Mouse (Mus musculus) gastrocnemius, postnatal 36 days (tissue): ENCODE results near the gene Bad. TPM values are rescaled to one million over a fixed set of nuclear protein-coding genes. Genes with fewer than 3 reads are reported as not detected.
"Not testable (repeated sequence)": the region's sequence is repeated elsewhere in the genome, so short reads cannot be mapped to it uniquely, and the experiment has no call there.

Experiments used
- DNase-seq, 2 experiments: peaks; one replicate each; pipeline ENCODE4 v3.0.0; 2022
- intact Hi-C: fragments of 180-260 bp; cut with DNase I; formaldehyde crosslinking; loops from one replicate; pipeline ENCODE4 v1.15.1; 2025
- total RNA-seq, 2 experiments: library from RNA; stranded (reverse); gene quantifications; 2 replicates each; pipeline ENCODE4 v1.2.3; 2021

The Bad gene
- total RNA-seq, 2 experiments from 2014 or later, result 10.7 to 14.1 TPM

DNA sequence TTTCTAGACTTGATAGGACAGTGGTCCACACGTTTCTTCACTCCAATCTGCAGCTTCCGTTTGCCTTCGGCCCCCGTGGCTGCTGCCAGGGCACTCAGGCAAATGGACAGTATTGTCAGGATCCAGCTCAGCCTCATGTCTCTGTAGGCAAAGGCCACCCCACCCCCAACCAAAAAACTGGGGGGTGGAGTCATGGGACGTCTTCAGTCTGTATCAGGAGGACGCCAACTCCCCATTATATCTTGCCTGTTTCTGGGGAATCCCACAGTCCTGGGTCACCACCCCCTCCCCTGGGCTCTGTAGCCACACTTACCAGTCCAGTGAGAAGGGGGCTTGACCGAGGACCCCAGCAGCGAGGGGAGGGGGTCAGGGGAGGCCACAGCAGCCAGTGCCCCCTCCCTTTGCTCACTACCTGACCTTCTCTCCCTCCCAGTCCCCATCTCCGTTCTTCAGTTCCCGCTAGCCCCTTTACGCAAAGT is 37.4 kb downstream of the Bad start:
- no peak for DNase-seq
- intact Hi-C loops, result no loop called here

DNA sequence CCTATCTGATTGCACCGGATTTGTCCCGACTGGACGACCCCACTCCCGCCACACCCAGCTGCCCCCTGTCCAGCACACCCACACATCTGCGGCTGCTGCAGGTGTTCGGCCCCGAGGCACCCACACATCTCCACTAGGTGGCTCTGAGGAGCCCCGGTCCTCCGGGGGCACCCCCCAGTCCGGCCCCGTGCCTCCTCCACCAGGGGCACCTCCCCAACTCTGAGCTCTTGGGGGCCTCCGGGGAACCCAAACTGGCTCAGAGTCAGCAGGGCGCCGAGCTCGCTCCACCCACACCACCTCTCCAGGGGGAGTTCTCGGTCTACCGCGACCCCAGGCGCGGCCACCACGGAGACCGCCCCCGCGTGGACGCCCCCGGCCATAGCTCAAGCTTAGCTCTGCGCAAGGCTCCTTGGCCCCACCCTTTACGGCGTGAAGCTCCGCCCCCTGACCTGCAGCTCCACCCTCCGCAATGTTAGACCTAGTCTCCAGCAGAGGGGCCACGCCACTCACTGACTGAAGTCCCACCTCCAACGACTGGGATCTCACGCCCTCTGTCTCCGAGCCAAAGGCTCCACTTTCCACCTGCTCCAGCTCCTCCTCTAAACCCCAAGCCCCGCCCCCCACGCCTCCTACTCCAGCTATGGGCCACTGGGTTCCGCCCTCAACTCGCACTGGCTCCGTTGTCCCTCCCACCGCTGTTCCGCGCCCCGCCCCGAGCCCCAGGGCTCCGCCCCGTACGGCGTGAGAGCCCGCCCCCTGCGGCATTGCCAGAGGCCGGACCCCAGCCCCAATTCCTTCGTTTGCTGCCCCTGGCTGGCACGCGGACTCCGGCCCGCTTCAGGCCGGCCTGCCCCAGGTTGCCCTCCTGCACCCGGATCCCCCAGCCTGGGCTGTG is 38.1 kb downstream of the Bad start:
- peak; percentile 98 to 100 for DNase-seq
- intact Hi-C loops, result no loop called here

DNA sequence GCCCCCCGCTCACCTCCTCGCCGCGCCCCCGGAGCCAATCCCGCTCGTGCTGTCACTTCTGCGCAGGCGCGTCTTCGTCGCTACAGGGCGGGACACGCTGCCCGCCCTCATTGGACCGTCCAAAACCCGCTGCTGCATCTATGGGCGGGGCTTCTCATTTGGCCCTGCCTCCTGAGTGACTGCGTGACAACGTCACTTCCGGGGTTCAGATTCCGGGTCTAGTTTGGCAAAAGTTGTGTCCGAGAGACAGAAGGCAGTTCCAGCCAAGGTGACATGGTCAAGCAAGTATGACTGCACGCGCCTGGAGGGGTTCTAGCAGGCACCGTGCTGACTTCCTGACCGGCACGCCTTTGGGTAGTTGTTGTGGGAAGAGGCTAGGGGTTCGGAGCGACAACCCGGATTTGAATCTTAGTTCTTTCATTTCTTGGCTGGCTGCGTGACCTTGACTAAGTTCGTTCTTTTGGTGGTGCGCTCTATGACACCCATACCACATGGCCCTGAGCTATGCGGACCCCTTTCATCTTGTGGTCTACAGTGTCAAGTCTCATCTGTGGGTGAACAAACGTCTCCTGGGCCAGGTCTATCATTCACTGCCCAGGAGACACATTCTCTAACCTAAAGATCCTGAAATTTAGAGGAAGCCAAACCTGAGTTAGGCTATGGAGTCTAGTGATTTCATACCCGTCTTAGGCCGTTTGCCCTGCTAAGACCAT is 38.9 kb downstream of the Bad start, which contains the start of gene Fkbp2:
Gene Fkbp2 (minus strand): TSS at position 121 of the 713 bp plus-strand sequence.
- intact Hi-C loops, result no loop called here
- DNase-seq, result peak; percentile 99

DNA sequence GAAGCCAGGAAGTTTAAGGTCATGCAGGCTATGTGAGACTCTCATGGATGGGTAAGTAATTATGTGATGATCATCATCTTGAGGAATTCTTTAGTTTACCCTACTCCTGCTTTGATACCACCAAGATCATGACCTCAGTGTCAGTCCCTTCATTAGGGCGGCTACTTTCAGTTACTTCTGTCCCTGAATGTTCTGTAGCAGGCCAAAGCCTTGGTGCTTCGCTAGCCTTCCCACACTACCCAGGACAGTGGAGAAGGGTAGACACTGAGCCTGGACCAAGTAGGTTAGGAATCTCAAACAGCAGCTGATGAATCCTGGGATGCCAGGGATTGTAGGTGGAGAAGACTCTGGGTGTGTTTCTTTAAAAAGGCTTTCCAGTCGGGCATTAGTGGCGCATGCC is 39.8 kb downstream of the Bad start:
- intact Hi-C loops, result no loop called here
- no peak for DNase-seq

DNA sequence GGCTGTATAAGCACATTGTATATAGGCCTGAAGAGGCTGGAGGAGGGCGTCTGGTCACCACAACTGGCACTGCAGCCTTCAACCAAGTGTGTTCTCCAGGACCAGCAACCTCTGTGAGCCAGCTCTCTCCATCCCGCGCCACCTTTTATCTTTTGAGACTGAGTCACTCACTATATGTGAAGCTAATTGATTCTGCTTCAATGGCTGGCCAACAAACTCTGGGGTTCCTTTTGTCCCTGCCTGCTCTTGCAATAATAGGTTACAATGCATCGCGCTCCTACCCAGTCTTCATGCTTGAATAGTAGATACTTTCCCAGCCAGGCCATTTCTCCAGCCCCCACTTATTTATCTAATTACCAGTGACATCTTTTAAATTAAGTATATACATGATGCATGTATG is 42.0 kb downstream of the Bad start:
- DNase-seq, result no peak
- intact Hi-C loops, result no loop called here

DNA sequence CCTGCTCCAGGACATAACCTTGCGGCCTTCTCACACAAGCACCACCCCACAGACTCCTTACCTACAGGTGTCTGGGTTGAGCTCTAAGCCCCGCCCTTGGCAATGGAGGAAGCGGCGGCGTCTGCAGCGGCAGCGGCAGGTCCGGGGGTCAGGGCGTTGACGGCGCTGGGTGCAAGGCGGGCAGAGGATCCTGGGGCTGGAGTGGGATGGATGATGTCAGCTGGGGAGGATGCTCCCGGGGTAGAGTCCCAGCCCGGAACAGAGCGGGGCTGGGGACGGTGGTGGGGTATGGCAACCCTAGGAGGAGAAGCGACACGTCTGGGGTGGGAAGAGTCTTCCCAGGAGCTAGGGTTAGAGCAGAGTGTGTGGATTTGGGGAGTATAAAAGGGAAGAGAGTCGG is 43.6 kb downstream of the Bad start:
- intact Hi-C loops, result no loop called here
- no peak for DNase-seq

DNA sequence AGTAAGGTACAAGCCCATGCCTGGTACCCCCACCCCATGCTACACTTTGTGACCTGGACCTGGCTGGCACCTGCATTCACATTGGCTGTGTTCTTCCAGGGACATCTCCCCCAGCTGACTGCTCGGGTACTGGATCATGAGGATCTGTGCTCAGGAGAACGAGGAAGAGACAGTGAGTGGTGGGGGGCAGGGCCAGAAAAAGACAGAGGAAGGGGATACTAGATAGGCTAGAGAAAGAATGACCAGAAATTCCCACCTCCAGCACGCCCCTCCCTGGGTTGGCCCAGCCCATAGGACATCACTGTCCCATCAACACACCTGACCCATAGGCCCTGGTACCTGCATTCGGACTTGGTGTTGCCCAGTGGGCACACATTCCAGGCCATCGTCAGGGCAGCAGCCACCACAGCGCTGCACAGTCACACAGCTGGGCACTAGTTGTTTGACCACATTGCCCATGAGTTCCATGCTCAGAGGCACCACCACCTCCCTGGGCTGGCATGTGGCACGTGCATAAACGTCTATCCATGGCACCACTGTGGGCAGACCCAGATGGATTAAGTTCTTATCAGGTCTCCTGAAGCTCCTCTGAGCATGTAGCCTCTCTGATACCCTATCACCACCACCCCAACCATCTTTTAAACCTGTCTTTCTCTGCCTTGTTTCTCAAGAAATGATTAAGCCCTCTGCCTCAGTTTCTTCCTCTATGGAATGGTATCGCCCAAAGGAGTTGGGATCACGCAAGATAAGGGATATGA is 44.5 kb downstream of the Bad start:
- intact Hi-C loops, result no loop called here
- DNase-seq, result no peak

DNA sequence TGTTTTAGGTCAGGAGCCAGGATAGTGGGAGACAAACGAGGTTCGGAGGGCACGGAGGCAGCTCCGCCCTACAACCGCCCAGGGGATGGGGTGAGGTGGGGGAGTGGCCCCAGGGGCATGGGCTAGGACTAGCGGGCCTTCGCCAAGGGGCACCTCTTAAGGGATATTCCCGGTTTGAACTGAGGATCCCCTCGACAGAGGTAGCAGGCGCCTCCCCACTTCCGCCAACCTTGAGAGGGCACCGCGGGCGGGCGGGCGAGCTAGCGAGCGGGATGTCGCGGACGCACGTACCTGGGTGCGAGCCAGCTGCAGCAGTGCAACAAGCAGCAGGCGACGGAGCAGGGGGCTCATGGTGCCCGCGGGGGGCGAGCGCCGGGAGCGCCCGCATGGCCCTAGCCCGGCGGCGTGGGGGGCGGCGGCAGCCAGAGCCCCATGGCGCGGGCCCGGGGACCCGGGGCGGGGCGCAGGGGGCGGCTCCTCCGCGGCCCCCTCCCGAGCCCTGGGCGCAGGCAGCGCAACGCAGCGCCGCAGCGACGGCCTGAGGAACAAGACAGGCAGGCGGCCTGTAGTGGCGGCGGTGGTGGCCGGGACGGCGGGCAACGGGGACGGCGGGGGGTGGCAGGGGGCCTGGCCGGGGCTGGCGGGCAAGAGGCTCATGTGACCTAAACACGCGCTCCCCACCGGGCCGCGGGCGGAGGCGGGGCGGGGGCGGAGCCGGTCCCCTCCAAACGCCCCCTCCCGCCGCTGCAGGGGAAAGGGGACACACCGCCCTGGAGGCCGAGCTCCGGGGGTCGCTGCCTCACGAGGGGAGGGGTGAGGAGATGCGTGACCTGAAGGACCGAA is 45.6 kb downstream of the Bad start, which contains the start of gene Vegfb:
Gene Vegfb (minus strand): TSS at position 591 of the 843 bp plus-strand sequence.
- intact Hi-C loops, result no loop called here
- DNase-seq, result peak; percentile 54 to 58

DNA sequence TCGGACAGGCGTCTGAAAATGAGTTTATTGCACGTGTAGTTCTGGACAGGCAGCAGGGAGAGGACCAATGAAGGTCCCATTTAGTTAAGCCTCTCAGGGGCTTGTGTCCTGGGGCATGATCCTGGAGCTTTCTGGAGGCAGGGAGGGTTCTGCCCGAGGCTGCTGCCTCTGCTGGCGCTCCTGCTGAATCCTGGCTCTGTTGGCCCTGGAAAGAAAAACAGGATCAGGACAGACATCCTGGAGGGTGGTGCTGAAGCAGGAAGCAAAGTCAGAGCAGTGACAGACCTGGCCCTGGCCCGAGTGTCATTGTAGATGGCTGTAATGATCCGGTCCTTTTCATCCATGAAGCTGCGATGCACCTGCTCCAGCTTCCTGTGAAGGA is 46.2 kb downstream of the Bad start:
- no peak for DNase-seq

DNA sequence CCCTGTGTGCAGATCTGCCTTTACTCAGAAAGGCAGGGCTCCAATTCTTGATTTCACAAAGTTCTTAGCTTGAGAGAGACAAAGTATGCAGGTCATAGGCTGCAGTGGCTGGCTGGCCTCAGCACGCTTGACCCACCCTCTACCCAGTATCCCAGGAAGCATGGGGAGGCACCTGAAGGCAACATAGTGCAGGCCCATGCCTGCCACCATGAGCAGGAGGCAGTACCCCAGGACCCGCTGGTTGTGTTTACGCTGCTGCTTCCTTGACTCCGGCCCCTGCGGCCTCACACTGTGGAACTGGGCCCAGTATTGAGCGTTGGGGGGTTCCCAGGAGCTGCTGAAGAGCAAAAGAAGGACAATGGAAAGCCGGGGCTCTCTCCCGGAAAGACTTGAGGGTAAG is 47.6 kb downstream of the Bad start:
- no peak for DNase-seq
- intact Hi-C loops, result no loop called here

More for the DNA sequence above, 46.2 kb downstream of the Bad start:
- intact Hi-C loops, result no loop called here

DNA sequence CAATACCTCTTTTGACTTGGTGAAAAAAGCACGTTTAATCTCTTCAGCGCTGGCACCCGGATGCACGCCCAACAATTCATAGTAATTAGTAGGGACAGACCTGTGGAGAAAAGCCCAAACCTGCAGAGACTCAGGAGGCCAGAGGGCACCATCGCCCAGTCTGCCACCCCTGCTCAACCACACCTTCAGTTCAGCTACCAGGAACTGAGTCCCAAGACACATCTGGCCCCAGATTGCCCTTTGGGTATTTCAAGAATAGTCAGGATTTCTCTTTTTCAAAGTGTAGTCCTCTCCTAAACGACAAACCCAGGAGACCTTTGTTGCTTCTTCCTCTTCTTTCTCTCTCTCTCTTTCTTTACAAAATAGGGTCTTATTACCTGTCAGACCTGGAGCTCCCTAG is 49.1 kb downstream of the Bad start:
- intact Hi-C loops, result no loop called here
- no peak for DNase-seq

DNA sequence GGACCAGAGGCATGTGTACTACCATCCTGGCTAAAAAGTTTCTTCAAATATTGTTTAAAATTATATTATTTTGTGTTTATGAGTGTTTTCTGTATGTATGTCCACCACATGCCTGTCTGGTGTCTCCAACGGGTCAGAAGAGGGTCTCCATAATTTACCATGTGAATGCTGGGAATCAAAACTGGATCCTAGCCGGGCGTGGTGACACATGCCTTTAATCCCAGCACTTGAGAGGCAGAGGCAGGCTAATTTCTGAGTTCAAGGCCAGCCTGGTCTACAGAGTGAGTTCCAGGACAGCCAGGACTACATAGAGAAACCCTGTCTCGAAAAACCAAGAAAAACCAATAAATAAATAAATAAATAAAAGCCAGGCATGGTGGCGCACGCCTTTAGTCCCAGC is 49.5 kb downstream of the Bad start:
- DNase-seq, intact Hi-C loops: not testable (repeated sequence)

DNA sequence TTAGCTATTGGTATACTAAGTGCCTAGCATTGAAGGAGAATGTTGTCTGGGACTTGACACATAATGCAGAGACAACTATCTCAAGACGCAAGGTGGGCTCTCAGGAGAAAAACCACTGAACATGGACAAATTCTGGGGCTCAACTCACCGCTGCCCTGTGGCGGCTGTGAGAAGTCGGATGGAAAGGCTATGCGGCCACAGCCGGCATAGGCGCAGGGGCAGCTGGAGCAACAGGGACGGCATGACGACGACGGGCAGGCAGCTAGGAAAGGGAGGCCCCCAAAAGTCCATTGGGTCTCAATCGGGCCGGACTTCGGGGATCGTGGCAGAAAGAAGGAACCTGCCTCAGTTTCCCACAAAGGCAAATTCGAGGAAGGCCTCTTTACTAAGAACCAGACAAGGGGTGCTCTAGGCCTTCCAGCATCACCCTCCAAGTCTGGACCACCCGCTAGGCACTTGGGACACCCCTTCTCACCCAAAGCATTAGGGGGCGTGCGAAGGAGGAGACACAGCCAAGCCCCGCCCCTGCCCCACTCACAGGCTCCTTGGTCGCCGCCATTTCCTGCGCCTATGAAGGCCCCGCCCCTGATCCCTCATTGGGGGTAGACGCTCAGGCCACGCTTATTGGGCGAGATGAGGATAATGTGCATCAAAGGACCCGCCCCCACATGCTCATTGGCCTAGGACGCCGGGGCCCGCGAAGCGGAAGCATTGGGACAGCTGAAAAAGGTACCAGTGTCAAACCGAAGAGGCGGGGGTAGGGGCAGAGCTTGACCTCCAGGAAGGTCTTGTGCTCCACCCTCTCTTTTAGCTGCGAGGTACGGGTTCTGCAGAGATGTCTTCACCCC is 50.6 kb downstream of the Bad start, which contains the start of gene Dnajc4:
Gene Dnajc4 (minus strand): TSS at position 562 of the 848 bp plus-strand sequence.
- intact Hi-C loops, result no loop called here
- DNase-seq, result peak; percentile 88 to 93

DNA sequence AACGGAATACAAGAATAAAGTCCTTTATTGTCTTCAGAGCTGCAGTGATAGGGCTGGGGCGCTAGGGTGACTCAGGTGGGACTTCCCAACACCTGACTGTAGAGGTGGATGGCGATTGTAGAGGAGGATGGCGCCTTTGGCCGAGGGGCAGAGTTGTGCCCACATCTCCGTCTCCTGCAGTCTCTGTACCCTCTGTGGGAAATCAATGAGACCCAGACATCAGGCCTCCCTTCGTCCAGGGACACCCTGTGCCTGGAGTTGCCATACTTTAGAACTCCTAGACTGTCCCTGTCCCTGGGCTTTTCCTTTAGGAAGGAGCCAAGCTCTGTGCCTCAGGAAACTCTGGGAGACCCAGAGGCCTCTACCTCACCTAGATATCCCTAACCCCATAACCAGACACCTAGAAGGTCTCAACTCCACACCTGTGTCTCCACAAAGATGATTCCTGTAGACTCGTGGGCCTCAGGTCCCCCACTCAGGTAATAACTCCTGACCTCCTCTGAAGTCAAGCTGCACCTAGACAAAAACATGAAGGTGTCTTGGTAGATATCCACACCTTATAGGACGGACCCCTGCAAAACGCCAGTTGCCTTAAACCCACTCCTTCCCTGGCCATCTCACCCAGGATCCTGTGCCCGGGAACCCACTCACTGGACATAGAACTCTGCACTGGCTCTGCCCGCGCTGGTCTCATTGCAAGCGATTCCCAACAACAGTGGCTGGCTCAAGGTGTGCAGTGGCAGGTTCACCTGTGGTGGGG is 51.5 kb downstream of the Bad start:
- no peak for DNase-seq
- intact Hi-C loops, result no loop called here

DNA sequence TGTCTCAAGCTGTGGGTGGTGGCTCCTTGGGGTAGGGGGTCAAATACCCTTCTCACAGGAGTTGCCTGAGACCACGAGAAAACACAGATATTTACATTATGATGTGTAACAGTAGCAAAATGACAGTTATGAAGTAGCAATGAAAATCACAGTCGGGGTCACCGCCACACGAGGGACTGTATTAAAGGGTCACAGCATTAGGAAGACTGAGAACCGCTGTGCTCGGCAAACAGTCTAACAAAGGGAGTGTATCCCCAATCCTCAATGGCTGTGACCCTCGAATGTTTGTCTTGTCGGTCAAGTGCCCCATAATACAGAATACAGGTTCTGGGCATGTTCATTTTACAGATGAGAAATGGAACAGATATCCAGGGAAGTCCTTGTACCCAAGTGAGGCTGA is 52.3 kb downstream of the Bad start:
- intact Hi-C loops, result no loop called here
- no peak for DNase-seq

DNA sequence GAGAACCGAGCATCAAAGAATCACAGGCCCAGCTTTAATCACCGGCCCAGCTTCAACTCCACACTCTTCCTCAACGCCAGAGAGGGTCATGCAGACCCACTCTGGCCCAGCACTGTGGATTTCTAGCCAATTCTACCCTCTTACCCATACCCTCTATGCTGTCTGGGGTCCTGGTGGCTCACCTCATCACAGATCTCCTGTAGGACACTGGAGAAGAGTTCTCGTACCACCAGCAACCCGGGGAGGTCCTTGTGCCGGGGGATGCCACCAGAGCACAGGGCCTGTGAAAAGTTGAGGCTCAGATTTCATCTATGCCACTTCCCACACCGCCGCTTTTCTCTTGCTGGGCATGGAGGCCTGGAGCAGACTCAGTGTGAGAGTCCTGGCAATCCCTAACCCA is 52.8 kb downstream of the Bad start:
- no peak for DNase-seq
- intact Hi-C loops, result no loop called here

DNA sequence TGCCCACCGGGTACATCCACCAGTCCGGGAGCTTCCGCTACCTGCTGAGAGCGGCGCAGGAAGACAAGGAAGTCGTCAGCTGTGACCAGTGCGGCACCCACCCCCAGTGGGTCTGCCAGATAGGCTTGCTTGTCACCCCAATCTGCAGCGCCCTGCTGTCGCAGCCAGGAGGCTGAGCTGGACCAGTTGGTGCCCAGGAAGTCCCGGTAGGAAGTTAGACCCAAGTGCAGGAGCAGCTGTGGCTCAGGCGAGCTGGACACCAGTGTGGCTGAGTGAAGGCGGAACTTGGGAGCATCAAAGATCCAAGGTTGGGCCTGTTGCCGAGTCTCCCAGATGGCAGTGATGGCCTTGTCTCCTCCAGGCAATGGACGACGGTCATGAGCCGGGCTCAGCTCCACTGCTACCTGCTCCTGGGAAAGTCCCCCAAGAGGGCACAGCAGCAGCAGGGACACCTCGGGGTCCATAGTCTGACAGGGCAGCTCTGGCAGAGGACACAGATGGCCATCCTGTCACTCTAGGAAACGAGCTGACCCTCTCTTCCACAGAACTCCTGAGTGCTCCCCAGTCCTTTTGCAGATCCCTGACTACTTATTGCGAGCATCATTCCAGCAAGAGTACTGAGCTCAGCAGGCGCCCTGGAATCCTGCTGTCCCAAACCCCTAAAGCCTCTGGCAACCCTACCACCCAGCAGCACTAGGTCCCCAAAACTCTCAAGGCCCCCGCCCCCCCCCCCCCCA is 53.8 kb downstream of the Bad start:
- intact Hi-C loops, result loop anchor here (5.0 kb wide), 1 partner anchor 42 kb away; the partner anchor contains the start of gene Stip1
- DNase-seq, result peak in 1 of 2 experiments; percentile 26
